Mouse (Mus musculus): ENCODE results near the gene Gm20547.
A peak's percentile ranks its signal among the peaks of the same experiment; 100 is the strongest.
"Not testable (repeated sequence)": the region's sequence is repeated elsewhere in the genome, so short reads cannot be mapped to it uniquely, and the experiment has no call there.

The Gm20547 gene

GRCm38 (mm10) chr17:34853511-34853910 is 28.3 kb downstream of the Gm20547 start:
- no peak for DNase-seq (ENCODE audit: low spot score in 2 of 2)

DNA sequence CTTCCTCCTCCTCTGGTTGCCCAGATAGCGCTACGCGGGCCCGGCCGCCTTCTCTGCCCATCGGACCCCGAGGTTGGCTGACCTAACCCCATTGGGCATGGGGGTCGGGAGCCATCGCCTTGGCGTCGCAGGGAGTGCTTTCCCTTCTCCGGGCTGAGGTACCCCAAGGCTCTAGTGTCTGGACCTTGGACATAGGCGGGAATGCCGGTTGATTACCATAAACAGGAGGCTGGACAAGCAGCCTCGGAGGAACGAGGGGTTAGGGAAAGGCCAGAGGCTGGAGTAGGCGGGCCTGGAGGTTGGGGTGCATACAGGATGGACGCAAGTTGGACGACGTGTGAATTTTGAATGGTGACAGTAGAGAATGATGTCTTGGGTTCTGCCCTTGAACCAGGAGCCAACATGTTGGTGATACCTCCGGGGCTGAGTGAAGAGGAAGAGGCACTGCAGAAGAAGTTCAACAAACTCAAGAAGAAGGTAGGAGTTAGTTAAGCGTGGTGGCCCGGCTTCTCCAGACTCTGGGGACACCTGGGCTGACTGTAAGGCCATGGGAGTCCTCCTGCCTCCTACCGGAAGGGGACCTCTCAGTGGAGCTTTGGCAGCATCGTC is 31.2 kb downstream of the Gm20547 start:
- DNase-seq (ENCODE audit: low spot score in 2 of 2): no peak

GRCm38 (mm10) chr17:34849722-34850516 is 31.9 kb downstream of the Gm20547 start, which contains the start of the genes Skiv2l and Nelfe:
Skiv2l (minus strand) TSS chr17:34850210.
Nelfe (plus strand) TSS chr17:34850391.
- peak; percentile 94 to 96 for DNase-seq (ENCODE audit: low spot score in 2 of 2)

DNA sequence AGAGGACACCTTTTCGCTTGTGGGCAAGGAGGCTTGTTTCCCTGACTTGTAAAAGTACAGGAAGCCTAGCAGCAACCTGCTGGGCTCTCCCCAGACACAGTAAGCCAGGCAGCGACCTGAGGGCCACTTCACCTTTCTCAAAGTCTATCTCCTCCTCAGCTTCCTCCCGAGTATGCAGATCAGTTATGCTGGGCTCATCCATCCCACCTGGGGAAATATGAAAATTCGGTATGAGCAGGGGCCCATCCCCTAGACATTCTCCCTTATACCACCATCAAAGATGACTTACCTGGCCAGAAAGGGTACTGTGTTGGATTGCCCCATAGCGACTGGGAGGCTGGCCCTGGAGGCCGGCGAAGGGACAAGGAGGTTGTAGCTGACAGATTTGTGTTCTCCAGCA is 34.2 kb downstream of the Gm20547 start:
- no peak for DNase-seq (ENCODE audit: low spot score in 2 of 2)

DNA sequence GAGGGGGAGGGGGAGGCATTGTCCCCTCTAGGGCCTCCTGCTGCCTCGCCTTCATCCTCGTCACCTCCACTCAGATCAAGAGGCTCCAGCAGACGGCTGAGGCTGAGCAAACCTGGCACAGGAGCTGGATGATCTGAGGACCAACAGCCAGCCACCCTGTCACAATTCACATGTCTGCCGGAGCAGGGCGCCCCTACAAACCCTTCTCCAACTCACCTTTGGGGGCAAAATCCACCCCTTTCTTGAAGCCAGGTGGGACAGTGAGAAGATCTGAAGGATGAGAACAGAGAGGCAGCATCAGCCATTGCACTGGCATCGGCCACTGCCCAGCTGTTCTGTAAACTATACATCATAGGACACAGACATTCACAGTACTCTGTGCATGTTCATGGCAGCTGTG is 34.6 kb downstream of the Gm20547 start:
- DNase-seq (ENCODE audit: low spot score in 2 of 2): no peak

DNA sequence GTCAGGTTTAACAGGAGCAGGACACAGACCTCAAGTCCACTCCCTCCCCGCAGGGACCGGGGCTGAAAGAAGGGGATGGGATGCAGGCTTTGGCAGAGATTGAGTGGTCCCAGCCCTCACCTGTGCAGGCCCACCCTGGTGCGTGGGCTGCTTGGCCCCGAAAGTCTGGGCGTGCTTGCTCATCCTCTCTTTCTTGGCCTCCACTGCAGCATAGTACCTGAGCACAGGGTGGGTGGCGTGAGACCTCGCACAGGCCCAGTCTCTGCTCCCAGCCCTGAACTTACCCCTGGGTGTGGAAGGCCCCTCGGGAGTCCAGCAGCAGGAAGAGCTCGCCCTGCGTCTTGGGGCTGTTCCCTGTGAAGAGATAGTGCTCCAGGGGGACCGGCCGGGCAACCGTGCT is 37.0 kb downstream of the Gm20547 start:
- no peak for DNase-seq (ENCODE audit: low spot score in 2 of 2)

GRCm38 (mm10) chr17:34840736-34841307 is 41.0 kb downstream of the Gm20547 start:
- DNase-seq (ENCODE audit: low spot score in 2 of 2): no peak

GRCm38 (mm10) chr17:34838785-34839184 is 43.1 kb downstream of the Gm20547 start:
- DNase-seq (ENCODE audit: low spot score in 2 of 2): no peak

DNA sequence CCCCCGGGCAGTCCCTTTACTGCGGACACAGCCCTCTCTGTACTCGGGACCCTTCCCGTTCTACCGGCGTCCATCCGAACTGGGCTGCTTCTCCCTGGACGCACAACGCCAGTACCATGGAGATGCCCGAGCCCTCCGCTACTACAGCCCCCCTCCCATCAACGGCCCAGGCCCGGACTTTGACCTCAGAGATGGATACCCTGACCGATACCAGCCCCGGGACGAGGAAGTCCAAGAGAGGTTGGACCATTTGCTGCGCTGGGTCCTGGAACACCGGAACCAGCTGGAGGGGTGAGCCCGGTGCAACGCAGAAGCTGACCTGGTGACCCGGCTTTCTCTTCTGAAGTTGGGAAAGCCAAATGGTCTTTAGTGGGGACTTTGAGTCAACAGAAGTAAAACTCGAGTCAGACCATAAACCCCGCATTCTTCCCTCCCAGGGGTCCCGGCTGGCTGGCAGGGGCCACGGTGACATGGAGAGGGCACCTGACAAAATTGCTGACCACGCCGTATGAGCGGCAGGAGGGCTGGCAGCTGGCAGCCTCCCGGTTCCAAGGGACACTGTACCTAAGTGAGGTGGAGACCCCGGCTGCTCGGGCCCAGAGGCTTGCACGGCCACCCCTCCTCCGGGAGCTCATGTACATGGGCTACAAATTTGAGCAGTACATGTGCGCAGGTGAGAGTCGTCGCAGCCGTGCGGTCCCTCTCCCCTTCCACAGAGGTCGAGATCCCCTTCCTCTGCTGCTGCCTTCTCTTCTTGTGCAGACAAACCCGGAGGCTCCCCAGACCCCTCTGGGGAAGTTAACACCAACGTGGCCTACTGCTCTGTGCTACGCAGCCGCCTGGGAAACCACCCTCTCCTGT is 44.1 kb downstream of the Gm20547 start:
- no peak for DNase-seq (ENCODE audit: low spot score in 2 of 2)

DNA sequence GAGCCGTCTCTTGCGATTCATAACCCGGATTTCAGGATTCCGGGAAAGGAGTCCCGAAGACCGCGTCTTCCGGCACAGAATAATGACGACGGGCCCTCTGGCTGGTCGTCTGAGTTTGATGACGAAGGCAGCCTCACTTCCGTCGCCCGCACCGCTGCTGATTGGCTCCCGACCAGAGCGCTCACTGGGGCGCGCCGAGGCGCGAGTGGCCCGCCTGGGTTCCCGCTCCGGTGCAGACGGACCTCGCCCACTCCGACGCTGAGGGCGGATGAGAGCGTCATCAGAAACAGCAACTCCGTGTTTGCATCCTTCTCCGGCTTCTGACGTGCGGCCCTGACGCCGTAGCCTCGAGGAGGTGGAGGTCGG is 45.0 kb downstream of the Gm20547 start, which contains the start of the genes Stk19 and Dxo:
Stk19 (minus strand) TSS at position 90 of the 366 bp plus-strand sequence.
Dxo (plus strand) TSS at position 164 of the 366 bp plus-strand sequence.
- peak; percentile 93 for DNase-seq (ENCODE audit: low spot score in 2 of 2)

DNA sequence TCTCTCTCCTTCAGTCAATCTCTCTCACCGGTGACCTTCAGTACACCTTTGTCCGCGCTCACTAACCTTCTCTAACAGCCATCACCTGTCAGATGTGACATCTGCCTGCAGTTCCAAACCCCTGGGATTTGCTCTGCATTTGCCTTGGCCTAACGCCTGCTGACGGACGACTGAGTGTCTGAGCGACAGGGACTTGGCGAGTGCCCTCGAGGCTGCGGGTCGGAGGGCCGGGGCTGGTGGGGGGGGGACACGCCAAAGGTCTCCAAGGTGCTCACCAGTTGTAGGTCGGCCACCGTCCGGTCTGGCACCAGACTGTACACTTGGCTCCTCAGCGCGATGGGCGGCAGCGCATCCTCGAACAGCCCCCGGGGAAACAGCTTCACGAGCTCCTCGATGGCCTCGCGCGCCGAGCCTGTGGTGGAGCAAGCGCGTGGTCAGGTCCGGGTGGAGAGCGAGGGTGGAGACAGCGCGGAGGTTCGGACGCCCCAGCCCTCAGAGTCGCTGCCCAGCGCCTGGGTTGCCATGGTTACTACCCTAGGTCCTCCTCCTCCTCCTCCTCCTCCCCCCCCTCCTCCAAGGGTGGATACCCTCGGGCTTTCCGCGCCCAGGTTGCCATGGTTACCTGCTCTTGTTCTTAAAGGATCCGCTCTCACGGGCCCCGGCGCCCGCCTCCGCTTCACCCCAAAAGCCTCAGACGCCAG is 45.5 kb downstream of the Gm20547 start:
- DNase-seq (ENCODE audit: low spot score in 2 of 2): no peak

DNA sequence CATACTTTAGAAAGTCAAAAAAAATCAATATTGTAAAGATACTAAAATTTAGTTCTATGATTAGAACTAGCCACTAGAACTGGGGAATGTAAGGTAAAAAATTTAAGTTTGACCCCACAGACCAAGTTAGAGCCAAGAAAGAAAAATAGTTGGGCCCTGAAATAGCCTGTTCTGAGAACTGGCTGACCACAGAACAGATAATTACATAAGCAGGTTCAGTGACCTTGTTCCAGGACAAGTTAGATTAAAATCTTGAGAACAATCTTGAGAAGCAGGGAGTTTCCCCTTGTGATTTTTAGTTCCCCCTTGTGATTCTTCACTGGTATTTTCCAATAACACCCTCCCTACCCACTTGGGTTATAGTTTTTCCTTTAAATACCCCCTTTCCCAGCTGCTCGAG is 51.1 kb downstream of the Gm20547 start:
- DNase-seq (ENCODE audit: low spot score in 2 of 2): not testable (repeated sequence)

GRCm38 (mm10) chr17:34814818-34815370 is 66.9 kb downstream of the Gm20547 start:
- no peak for DNase-seq (ENCODE audit: low spot score in 2 of 2)

DNA sequence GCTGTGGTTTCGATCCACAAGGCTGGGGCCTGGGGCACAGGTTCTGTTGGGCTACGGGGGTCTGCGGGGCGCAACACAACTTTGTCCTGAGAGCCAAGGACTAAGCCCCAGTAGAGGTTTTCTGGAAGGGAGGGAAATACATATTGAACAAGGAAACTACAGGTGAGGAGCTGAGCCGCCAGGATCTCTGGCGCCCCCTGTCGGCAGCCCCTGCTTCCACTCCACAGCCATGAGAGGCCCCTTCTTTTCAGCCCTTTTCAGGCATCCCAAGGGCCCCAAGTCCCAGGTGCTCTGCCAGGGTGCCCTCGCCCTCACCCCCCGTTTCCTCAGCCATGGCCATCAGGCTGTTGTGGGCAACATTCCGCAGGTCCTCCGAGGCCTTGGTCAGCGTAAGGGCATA is 68.1 kb downstream of the Gm20547 start:
- peak in 1 of 2 experiments; percentile 41 for DNase-seq (ENCODE audit: low spot score in 2 of 2)

DNA sequence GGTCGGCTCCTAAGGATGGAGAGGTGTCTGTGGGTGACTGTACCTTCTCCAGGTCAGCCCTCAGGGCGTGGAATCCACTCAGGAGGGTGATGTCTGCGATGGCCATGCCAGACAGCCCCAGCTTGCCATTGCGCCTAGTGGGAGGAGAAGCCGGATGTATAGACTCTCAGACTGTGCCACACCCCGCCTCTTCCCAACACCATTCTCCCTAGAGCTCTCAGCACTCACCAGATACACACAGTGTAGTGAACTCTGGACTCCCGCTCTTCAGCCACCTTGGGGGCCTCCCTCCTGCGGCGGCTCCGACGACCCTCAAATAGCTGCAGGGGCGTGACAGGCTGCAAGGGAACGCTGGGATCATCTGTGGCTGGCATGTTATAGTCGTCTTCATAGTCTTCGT is 70.6 kb downstream of the Gm20547 start:
- no peak for DNase-seq (ENCODE audit: low spot score in 2 of 2)

DNA sequence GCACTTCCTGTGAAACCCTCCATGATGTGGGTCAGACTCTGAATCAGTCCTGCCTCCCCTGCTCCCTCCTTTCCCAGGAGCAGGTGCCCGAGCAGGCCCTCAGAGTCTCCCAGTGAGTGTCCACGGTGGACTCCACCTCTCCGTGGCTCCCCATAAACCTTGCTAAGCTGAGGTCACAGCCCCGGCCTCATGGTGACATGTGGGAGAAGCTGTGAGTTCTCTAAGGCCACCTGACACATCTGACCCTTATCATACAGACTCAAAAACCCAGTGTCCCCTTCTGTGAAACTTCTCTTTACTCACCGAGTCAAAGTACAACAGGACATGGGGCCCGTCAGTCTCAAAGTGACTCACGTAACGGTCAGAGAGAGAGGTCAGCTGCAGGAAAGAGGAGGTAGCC is 71.0 kb downstream of the Gm20547 start:
- not testable (repeated sequence) for DNase-seq (ENCODE audit: low spot score in 2 of 2)

GRCm38 (mm10) chr17:34810411-34810810 is 71.4 kb downstream of the Gm20547 start:
- not testable (repeated sequence) for DNase-seq (ENCODE audit: low spot score in 2 of 2)

- no peak for DNase-seq (ENCODE audit: low spot score in 2 of 2)
These were observed 73.1 kb downstream of the Gm20547 start for GRCm38 (mm10) chr17:34808599-34809205.

GRCm38 (mm10) chr17:34807176-34807575 is 74.7 kb downstream of the Gm20547 start:
- no peak for DNase-seq (ENCODE audit: low spot score in 2 of 2)

All from urinary bladder, adult 18-20 months (tissue).